Mouse (Mus musculus) neural tube, embryonic 13.5 days (tissue): ENCODE data around the gene Cdk14. TPM values are rescaled to one million over a fixed set of nuclear protein-coding genes. Genes with fewer than 3 reads are reported as not detected.
"Not testable (repeated sequence)": the region's sequence is repeated elsewhere in the genome, so short reads cannot be mapped to it uniquely, and the experiment has no call there.

Experiments
- ATAC-seq: fragments of 200-750 bp; cut with Nextera tagmentation; 2 replicates; pipeline ENCODE4 v1.8.0; 2017; ENCODE audit warnings: low read depth, mild to moderate bottlenecking, moderate TSS enrichment, moderate library complexity
- H3K27ac ChIP-seq: fragments of 300-500 bp; sonication (generic); replicated peaks from 2 replicates; pipeline ENCODE4 v1.5.1; 2015; ENCODE audit warnings: moderate library complexity, mild to moderate bottlenecking, inconsistent platforms
- H3K27me3 ChIP-seq: fragments of 300-500 bp; sonication (generic); 2 replicates; pipeline ENCODE4 v1.6.1; 2015; ENCODE audit warnings: mild to moderate bottlenecking, inconsistent platforms
- H3K36me3 ChIP-seq: fragments of 300-500 bp; sonication (generic); 2 replicates; pipeline ENCODE4 v1.6.1; 2015; ENCODE audit warnings: mild to moderate bottlenecking, inconsistent platforms
- H3K4me1 ChIP-seq: fragments of 300-500 bp; sonication (generic); replicated peaks from 2 replicates; pipeline ENCODE4 v1.6.1; 2015; ENCODE audit warnings: inconsistent platforms
- H3K4me2 ChIP-seq: fragments of 300-500 bp; sonication (generic); 2 replicates; pipeline ENCODE4 v1.6.1; 2015; ENCODE audit warnings: inconsistent platforms, mild to moderate bottlenecking, moderate library complexity
- H3K4me3 ChIP-seq: fragments of 300-500 bp; sonication (generic); 2 replicates; pipeline ENCODE4 v1.5.1; 2015; ENCODE audit warnings: mild to moderate bottlenecking, inconsistent platforms
- H3K9ac ChIP-seq: fragments of 300-500 bp; sonication (generic); 2 replicates; pipeline ENCODE4 v1.6.1; 2015; ENCODE audit warnings: moderate library complexity, mild to moderate bottlenecking, inconsistent platforms
- H3K9me3 ChIP-seq: fragments of 300-500 bp; sonication (generic); 2 replicates; pipeline ENCODE4 v1.6.1; 2016; ENCODE audit warnings: inconsistent platforms
- WGBS: fragments of 180-500 bp; shearing (Covaris S2); methylation state at CpG from one replicate; pipeline ENCODE4 v1.1.7; 2015; 5-methylcytosine and 5-hydroxymethylcytosine counted together
- polyA plus RNA-seq: library from polyadenylated mRNA; unstranded; fragments of >200 nt; fragmentation: Nextera tagmentation; extraction: Ambion mirVana; gene quantifications from 2 replicates; pipeline ENCODE4 v1.2.1, GENCODE M21; 2015

Gene Cdk14
- polyA plus RNA-seq, 1 experiment from 2014 or later = 27.0 TPM

DNA sequence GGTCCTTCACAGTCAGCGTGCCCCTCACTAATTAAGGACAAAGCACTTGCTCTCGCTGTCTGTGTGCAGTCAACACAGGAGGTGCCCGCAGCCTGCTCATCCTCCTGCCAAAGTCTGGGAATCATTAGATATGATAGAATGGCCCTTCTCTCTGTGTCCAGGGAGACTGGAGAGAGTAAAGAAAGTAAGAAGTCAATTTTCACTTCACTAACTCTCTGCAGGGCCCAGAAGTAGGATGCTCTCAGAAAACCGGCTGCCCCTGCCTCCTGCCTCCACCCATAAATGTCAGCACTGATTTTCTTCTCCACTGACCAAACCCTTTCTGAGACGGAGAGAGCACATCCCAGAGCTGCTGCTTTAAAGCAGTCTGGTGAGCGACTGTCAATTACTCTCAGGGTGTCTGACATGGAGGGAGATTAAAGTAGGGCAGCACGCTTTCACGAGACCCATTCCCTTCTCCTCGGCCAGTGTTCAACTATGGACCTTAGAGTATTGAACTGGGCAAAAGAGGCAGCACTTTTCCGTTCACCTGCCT lies 89.1 kb downstream of the Cdk14 start:
- 65% methylated on average over 10 of the region's 10 CpGs for WGBS
- no peak for ATAC-seq

DNA sequence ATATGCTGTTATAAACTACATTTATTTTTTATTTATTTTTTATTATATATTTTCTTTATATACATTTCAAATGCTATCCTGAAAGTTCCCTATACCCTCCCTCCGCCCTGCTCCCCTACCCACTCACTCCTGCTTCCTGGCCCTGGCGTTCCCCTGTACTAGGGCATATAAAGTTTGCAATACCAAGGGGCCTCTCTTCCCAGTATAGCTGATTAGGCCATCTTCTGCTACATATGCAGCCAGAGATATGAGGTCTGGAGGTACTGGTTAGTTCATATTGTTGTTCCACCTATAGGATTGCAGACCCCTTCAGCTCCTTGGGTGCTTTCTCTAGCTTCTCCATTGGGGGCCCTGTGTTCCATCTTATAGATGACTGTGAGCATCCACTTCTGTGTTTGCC lies 91.1 kb downstream of the Cdk14 start:
- H3K36me3 ChIP-seq, H3K9ac ChIP-seq, H3K4me2 ChIP-seq, H3K27me3 ChIP-seq, H3K4me1 ChIP-seq, H3K27ac ChIP-seq, H3K9me3 ChIP-seq, ATAC-seq, H3K4me3 ChIP-seq: not testable (repeated sequence)
- WGBS = 91% methylated on average over 2 of the region's 2 CpGs

More for the DNA sequence above, 89.1 kb downstream of the Cdk14 start:
- no peaks in the 10 kb centered on the region for H3K4me1 ChIP-seq
- H3K36me3 ChIP-seq = no peaks in the 10 kb centered on the region
- no peaks in the 10 kb centered on the region for H3K27me3 ChIP-seq
- H3K4me2 ChIP-seq = no peak overlapping the region
- no peaks in the 10 kb centered on the region for H3K9me3 ChIP-seq
- no peak overlapping the region for H3K4me3 ChIP-seq
- H3K27ac ChIP-seq = no peak overlapping the region
- no peak overlapping the region for H3K9ac ChIP-seq

DNA sequence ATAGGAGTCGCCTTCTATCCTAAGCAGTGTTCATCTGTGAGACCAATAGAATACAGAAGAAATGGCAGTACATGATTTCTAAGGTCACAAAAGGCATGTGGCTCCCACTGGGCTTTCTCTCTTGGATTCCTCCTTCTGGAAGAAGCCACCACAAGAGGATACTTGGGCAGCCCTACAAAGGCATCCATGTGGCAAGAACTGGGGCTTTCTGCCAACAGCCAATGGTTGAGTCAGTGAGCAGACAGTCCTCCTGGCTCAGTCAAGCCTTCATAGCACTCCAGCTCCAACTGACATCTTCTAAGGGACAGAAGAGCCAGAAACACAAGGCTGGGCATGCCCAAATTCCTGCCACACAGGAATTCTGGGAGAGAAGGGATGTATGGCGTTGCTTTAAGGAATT lies 93.4 kb downstream of the Cdk14 start:
- Histone ChIP-seq H3K36me3 (no peaks in the 10 kb centered on the region), H3K4me1 (no peaks in the 10 kb centered on the region), H3K9ac (no peak overlapping the region), H3K27me3 (no peaks in the 10 kb centered on the region), H3K4me2 (no peak overlapping the region), H3K27ac (no peak overlapping the region), H3K9me3 (no peaks in the 10 kb centered on the region), H3K4me3 (no peak overlapping the region)
- no peak for ATAC-seq
- WGBS = 95% methylated on average over 2 of the region's 2 CpGs

DNA sequence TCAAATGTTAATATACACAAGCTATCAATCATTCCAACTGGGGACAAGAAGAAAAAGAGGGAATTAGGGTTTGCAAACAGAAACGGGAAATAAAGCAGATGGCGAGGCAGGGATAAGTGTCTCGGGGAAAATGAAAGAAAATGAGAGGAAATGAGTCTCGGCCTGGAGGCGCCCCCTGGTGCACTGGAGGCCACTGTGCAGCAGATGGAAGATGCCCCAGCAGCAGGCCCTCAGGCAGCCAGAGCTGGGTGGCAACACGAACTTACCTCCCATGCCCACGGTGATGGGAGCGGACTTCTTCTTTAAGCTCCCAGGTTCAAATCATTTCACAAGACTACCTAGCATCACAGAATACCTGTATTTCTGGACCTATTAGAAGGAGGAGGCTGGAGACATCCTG lies 97.4 kb downstream of the Cdk14 start:
- no peak for ATAC-seq
- Histone ChIP-seq H3K4me1 (peaks cover 15% of the 10 kb centered on the region), H3K27me3 (no peaks in the 10 kb centered on the region), H3K9me3 (no peaks in the 10 kb centered on the region), H3K4me3 (no peak overlapping the region), H3K27ac (no peak overlapping the region), H3K4me2 (no peak overlapping the region), H3K9ac (no peak overlapping the region), H3K36me3 (no peaks in the 10 kb centered on the region)
- 83% methylated on average over 8 of the region's 8 CpGs for WGBS

DNA sequence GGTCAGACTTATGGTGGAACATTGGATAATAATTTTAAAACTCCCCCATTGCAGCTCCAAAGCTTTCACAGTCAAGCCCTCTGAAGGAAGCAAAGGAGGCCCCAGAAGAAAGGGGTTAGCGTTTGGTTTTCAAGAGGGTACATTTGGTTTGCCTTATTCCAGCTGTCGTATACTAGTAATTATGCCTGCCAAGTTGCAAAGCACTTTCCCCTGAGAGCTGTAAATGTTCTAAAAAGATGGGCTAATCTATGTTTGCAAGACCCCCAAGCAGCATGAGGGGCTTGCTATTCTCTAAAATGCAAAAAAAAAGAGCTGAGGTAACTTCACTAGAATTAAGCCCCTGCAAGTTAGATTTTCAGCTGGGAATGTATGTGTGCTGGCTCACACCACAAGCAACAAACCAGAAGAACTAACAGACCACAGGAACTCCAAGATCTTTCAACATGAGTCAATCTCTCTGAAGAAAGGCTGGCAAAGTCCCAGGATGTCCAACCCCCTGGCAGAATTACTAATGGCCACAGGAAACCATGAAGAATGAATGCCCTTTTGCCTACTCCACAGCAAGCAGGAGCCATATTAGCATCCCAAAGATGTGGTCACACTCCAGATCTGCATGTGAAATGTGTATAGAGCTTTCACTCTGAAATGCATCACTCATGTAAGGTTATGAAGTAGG lies 99.5 kb downstream of the Cdk14 start:
- ATAC-seq = no peak
- Histone ChIP-seq H3K4me1 (peaks cover 15% of the 10 kb centered on the region), H3K27ac (no peak overlapping the region; the same call in 1 of the 2 replicates), H3K9ac (no peak overlapping the region), H3K36me3 (no peaks in the 10 kb centered on the region), H3K27me3 (no peaks in the 10 kb centered on the region), H3K4me3 (no peak overlapping the region), H3K4me2 (no peak overlapping the region), H3K9me3 (no peaks in the 10 kb centered on the region)
- 33% methylated on average over 2 of the region's 2 CpGs for WGBS

DNA sequence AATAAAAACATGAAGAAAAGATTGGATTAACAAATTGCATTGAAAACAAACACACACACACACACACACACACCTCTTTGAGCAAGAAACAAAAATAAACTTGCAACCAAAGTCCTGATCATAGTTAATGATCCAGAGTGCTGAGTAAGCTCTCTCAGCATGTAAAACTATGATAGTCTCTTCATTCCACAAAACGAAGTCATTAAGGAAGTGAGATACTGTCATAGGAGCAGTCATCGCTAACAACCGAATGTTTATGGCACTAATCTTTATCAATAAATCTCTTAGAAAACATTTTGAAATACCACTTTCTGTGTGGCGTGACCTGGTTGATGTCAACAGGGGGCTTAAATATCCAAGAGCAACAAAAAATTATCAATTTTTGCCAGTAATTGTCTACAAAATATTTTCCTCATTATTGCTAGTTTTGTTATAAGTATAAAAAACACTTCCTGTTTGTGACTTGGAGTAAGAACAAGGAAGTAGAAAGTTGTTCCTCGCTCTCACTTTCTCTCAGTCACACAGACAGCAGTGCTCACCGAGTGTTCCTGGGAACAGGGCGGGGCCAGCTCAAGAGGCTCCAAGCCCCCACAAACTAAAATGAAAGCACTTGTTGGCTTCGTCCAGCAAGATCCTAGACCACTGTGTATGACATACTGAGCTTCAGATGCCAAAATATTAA lies 100.1 kb downstream of the Cdk14 start:
- H3K27me3 ChIP-seq = no peaks in the 10 kb centered on the region
- peaks cover 15% of the 10 kb centered on the region for H3K4me1 ChIP-seq
- no peak overlapping the region for H3K4me3 ChIP-seq
- H3K4me2 ChIP-seq = no peak overlapping the region
- WGBS = 83% methylated on average over 8 of the region's 8 CpGs
- no peak overlapping the region for H3K27ac ChIP-seq
- no peak overlapping the region for H3K9ac ChIP-seq
- H3K9me3 ChIP-seq = no peaks in the 10 kb centered on the region
- no peak for ATAC-seq
- H3K36me3 ChIP-seq = no peaks in the 10 kb centered on the region

DNA sequence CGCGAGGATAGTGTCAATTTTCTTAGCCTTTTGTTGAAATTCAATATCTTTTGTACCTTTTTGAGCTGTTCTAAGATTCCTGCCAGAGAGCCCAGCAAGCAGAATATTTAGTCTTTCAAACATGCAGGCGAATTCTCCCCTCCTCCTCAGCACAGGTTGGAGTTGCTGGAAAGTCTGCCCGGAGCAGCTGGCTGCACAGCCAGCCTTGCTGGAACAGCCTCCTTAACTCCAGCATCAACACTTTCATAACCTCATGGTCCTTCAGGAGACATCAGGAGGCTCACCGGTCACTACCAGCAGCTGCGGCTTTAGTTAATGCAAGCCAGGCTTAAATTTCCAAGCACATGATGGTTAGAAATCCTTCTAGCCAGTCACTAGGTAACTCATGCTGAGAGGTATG lies 105.8 kb downstream of the Cdk14 start:
- Histone ChIP-seq H3K4me1 (0 out of 2 replicates have a peak, but pooled peaks cover 9% of the 10 kb centered on the region), H3K27ac (no peak overlapping the region)
- 85% methylated on average over 6 of the region's 6 CpGs for WGBS

DNA sequence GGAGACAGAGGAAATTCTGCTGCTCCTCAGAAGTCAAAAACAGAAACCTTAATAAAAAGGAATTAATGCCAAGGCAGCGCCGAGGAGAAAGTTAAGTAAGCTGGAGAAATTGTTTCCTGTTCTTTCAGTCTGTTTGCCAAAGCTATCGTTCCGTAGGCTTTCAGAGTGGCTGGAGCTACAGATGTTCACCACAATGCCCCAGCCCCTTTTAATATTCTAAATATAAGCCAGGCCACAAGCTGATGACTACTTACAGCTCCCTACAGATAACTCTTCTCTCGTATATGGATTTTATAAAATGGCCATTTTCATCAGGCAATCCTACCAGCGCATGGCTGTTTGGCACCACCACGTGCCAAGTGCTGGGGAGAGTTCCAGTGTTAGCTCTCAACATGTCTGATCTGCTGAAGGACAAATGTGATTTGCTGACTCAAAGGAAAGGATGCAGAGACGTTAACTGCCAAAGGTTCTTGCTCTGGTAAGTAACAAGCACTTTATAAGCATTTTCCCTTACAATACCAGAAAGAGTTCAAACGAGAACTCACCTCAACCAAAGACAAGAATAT lies 106.8 kb downstream of the Cdk14 start:
- Histone ChIP-seq H3K9me3 (no peaks in the 10 kb centered on the region), H3K4me3 (no peak overlapping the region), H3K4me1 (0 out of 2 replicates have a peak, but pooled peaks cover 7% of the 10 kb centered on the region), H3K27me3 (no peaks in the 10 kb centered on the region), H3K36me3 (no peaks in the 10 kb centered on the region), H3K9ac (no peak overlapping the region), H3K4me2 (no peak overlapping the region), H3K27ac (no peak overlapping the region)
- ATAC-seq = no peak
- WGBS = 77% methylated on average over 9 of the region's 9 CpGs

More for the DNA sequence above, 105.8 kb downstream of the Cdk14 start:
- no peaks in the 10 kb centered on the region for H3K9me3 ChIP-seq
- H3K4me3 ChIP-seq = no peak overlapping the region
- no peaks in the 10 kb centered on the region for H3K36me3 ChIP-seq
- no peak for ATAC-seq
- no peaks in the 10 kb centered on the region for H3K27me3 ChIP-seq
- H3K9ac ChIP-seq = no peak overlapping the region
- no peak overlapping the region for H3K4me2 ChIP-seq

DNA sequence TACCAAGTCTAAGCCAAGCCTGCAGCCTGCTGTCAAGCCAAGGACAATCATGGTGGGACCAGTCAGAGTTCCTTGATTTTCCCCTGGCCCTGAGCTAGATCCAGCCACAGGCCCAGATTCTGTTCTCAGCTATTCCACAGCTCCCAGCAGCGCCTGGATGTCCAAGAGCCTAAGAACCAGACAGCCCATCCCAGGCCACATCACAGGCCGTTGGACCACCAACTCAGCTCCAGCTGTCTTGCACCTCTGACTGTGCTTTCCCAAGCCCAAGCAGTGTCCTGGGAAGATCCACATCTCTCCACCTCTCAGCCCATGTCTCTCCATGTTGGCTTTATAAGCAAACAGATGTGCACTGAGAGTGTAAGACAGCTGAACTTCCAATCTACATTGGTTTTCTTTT lies 114.8 kb downstream of the Cdk14 start:
- 94% methylated on average over 2 of the region's 2 CpGs for WGBS
- no peak overlapping the region for H3K9ac ChIP-seq
- H3K36me3 ChIP-seq = no peaks in the 10 kb centered on the region
- H3K27ac ChIP-seq = no peak overlapping the region
- H3K4me1 ChIP-seq = 0 out of 2 replicates have a peak, but pooled peaks cover 2% of the 10 kb centered on the region
- ATAC-seq = no peak
- no peak overlapping the region for H3K4me2 ChIP-seq
- no peaks in the 10 kb centered on the region for H3K9me3 ChIP-seq
- H3K4me3 ChIP-seq = no peak overlapping the region
- no peaks in the 10 kb centered on the region for H3K27me3 ChIP-seq

DNA sequence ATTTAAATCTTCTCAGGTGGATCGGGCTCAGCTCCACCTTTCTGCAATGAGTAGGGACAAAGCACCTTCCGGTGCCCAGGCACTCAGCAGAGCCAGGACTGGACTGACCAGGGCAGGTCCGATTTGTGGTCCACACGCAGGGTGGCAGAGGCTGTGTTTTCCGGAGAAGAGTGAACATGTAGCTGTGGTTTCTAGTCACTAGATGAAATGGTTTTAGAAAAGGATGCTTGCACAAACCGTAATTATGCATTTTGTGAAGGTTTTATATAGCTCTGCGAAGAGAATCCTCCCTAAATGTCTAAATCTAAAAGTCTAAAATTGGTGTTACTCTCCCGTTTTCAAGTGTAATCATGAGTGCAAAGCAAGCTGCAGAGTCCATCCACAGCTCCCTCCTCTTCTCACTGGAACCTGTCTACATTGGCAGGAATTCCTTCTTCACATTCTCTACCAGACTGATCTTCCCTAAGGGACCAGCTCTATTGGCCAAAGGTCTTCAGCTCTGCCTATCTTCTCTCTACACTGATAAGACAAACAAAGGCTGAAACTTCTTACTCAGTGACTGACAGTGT lies 116.9 kb downstream of the Cdk14 start:
- no peaks in the 10 kb centered on the region for H3K27me3 ChIP-seq
- H3K9me3 ChIP-seq = no peaks in the 10 kb centered on the region
- ATAC-seq = no peak
- no peaks in the 10 kb centered on the region for H3K36me3 ChIP-seq
- no peak overlapping the region for H3K4me3 ChIP-seq
- no peak overlapping the region for H3K9ac ChIP-seq
- no peak overlapping the region for H3K27ac ChIP-seq
- H3K4me2 ChIP-seq = no peak overlapping the region
- H3K4me1 ChIP-seq = 0 out of 2 replicates have a peak, but pooled peaks cover 4% of the 10 kb centered on the region
- WGBS = 93% methylated on average over 8 of the region's 8 CpGs

DNA sequence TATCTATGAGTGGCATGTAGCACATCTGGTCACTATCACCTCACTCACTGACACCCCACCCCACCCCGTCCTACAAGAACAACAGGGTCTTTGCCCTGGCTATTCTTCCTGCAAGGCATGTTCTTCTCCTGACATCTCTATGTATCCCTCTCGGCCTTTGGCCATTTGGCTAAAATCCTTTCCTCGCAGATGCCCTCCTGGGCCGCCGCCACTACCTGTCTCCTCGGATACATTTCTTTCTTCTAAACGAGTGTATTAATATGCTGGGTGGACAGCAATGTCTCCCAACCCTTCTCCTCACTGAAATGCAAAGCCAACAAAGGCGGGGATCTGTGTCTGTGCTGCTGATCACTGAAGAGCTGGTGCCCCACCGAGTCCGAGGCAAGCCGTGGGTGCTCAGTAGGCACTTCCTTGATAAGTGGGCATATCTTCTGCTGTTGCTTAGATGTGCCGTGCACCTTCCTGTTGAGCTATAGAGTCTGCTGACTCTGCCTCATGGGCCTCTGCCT lies 118.5 kb downstream of the Cdk14 start:
- Histone ChIP-seq H3K9ac (no peak overlapping the region), H3K36me3 (no peaks in the 10 kb centered on the region), H3K27ac (no peak overlapping the region), H3K9me3 (no peaks in the 10 kb centered on the region), H3K4me2 (no peak overlapping the region), H3K4me1 (0 out of 2 replicates have a peak, but pooled peaks cover 4% of the 10 kb centered on the region), H3K27me3 (no peaks in the 10 kb centered on the region), H3K4me3 (no peak overlapping the region)
- WGBS = 92% methylated on average over 12 of the region's 12 CpGs
- ATAC-seq = no peak

DNA sequence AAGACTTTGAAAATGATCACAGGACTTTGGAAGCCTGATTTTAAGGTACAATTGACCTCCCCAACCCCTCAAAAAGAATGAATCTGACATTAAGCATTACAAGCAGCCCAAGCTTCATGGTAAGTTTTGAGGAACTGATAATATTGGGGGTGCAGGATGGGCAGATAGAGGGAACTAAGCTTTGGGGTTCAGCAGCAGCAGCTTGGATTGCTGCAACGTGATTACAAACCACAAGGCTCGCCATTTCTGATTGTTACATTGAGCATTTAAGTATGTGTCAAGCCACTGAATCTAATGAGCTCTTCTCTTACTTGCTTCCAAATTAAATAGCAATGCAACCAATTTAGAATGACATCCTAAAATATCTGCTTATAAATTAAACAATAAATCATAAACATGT lies 119.1 kb downstream of the Cdk14 start:
- Histone ChIP-seq H3K9me3 (no peaks in the 10 kb centered on the region), H3K4me3 (no peak overlapping the region), H3K27me3 (no peaks in the 10 kb centered on the region), H3K4me1 (0 out of 2 replicates have a peak, but pooled peaks cover 4% of the 10 kb centered on the region), H3K4me2 (no peak overlapping the region), H3K36me3 (no peaks in the 10 kb centered on the region), H3K27ac (no peak overlapping the region), H3K9ac (no peak overlapping the region)
- 64% methylated on average over 2 of the region's 2 CpGs for WGBS
- ATAC-seq = no peak
